9 mouse cellular contexts compared by ENCODE assay signal in genomic region chr13:23524654-23525053, GRCm38 (mm10). TPM values are rescaled to one million over a fixed set of nuclear protein-coding genes. Genes with fewer than 3 reads are reported as not detected.
A peak's percentile ranks its signal among the peaks of the same experiment; 100 is the strongest.
DNase-seq lines count a peak whose midpoint lies in the region; ATAC-seq and TF ChIP-seq lines count a peak whose summit lies in the region.
"Had no signal": no experiment of that assay in that cellular context is flagged by ENCODE, and none has a peak within 500 bp of the region (broad histone marks: within the 10 kb centered on the region; RNA-seq: fewer than 3 reads in every experiment).

No protein-coding gene starts in this region.

- peak; percentile 84 to 94 for TF ChIP-seq CTCF in CH12.LX (conservative IDR thresholded peaks at IDR 0.05 in 1 of 2, IDR thresholded peaks at IDR 0.05 in 1 of 2; ENCODE audit: low read depth in 2 of 2, low read length in 2 of 2)
- TF ChIP-seq CTCF in liver, postnatal 0 days (IDR thresholded peaks at IDR 0.05; ENCODE audit: low read depth), result peak; percentile 95

- in situ Hi-C loops in CH12.LX (cut with MboI; ENCODE audit: low pct_ligation_motif_present, low pct_unique_long_range_greater_than_20kb, low sequenced_read_pairs), result loop anchor here (5.0 to 25.0 kb wide), 3 partner anchors 92 to 1587 kb away; partner anchors contain the start of genes Hist1h2ah, Hist1h2bk and Zfp184

- DNase-seq in CH12.LX (ENCODE audit: extremely low read depth), result peak; percentile 90
- peak; percentile 76 for DNase-seq in adrenal gland, postnatal 25 days
- peak; percentile 52 to 66 for DNase-seq in kidney, postnatal 25 days
- DNase-seq in liver, postnatal 0 days, result peak; percentile 89
- peak; percentile 70 for DNase-seq in thymus, postnatal 14 days

- dilution Hi-C loops in CH12.LX (cut with MboI; ENCODE audit: extremely low pct_ligation_motif_present, extremely low pct_unique_long_range_greater_than_20kb, low sequenced_read_pairs), result no loop called here

- TF ChIP-seq EP300 in CH12.LX (IDR thresholded peaks at IDR 0.05; ENCODE audit: low read length), result no peak
- TF ChIP-seq EP300 in liver, postnatal 0 days (IDR thresholded peaks at IDR 0.05; ENCODE audit: low read depth), result no peak

- H3K4me3 ChIP-seq in CH12.LX (replicated peaks in 1 of 3; ENCODE audit: low read depth in 2 of 3, low read length in 2 of 3, poor library complexity in 1 of 3), result no peak overlapping the region
- H3K4me3 ChIP-seq in embryonic facial prominence, embryonic 13.5 days, result no peak overlapping the region
- H3K4me3 ChIP-seq in heart, embryonic 11.5 days (ENCODE audit: low read depth, low read length), result no peak overlapping the region
- H3K4me3 ChIP-seq in liver, postnatal 0 days (ENCODE audit: low read depth, low read length), result no peak overlapping the region
- no peak overlapping the region for H3K4me3 ChIP-seq in neural tube, embryonic 12.5 days
- H3K4me3 ChIP-seq: heart, embryonic 13.5 days had no signal

- no peaks in the 10 kb centered on the region for H3K27me3 ChIP-seq in CH12.LX (replicated peaks)
- no peaks in the 10 kb centered on the region for H3K27me3 ChIP-seq in embryonic facial prominence, embryonic 13.5 days
- H3K27me3 ChIP-seq in heart, embryonic 11.5 days (ENCODE audit: control insufficient read depth, insufficient read depth, low read length), result no peaks in the 10 kb centered on the region
- no peaks in the 10 kb centered on the region for H3K27me3 ChIP-seq in liver, postnatal 0 days (ENCODE audit: insufficient read depth, low read length)
- H3K27me3 ChIP-seq in neural tube, embryonic 12.5 days (replicated peaks), result no peaks in the 10 kb centered on the region
- H3K27me3 ChIP-seq: heart, embryonic 13.5 days had no signal

- ATAC-seq in embryonic facial prominence, embryonic 13.5 days (ENCODE audit: insufficient number of reproducible peaks, insufficient read depth, low FRiP score, low TSS enrichment, low read depth), result 0 out of 2 replicates have a peak, but pooled peaks have one; percentile 38
- ATAC-seq in heart, embryonic 11.5 days (replicated peaks; ENCODE audit: insufficient number of reproducible peaks, low FRiP score, low TSS enrichment), result no peak
- peak; percentile 41 for ATAC-seq in liver, postnatal 0 days
- no peak for ATAC-seq in neural tube, embryonic 12.5 days (ENCODE audit: low FRiP score, low read depth)

- H3K36me3 ChIP-seq in CH12.LX (replicated peaks in 1 of 2; ENCODE audit: control insufficient read depth in 1 of 2, insufficient read depth in 1 of 2, low read length in 1 of 2), result no peaks in the 10 kb centered on the region
- no peaks in the 10 kb centered on the region for H3K36me3 ChIP-seq in embryonic facial prominence, embryonic 13.5 days
- H3K36me3 ChIP-seq in heart, embryonic 11.5 days (ENCODE audit: control insufficient read depth, insufficient read depth, low read length), result no peaks in the 10 kb centered on the region
- H3K36me3 ChIP-seq in liver, postnatal 0 days (replicated peaks; ENCODE audit: insufficient read depth, low read length), result no peaks in the 10 kb centered on the region
- no peaks in the 10 kb centered on the region for H3K36me3 ChIP-seq in neural tube, embryonic 12.5 days
- H3K36me3 ChIP-seq: heart, embryonic 13.5 days had no signal

- no peak for TF ChIP-seq POLR2A in CH12.LX (IDR thresholded peaks at IDR 0.05; ENCODE audit: low read depth, low read length)

- H3K4me1 ChIP-seq in CH12.LX (ENCODE audit: control insufficient read depth in 1 of 2, insufficient read depth in 2 of 2), result peaks cover 5 to 56% of the 10 kb centered on the region in 2 experiments; a peak in 3 of 4 replicates
- peaks cover 9% of the 10 kb centered on the region for H3K4me1 ChIP-seq in embryonic facial prominence, embryonic 13.5 days
- peaks cover 6% of the 10 kb centered on the region for H3K4me1 ChIP-seq in heart, embryonic 11.5 days (ENCODE audit: control insufficient read depth, insufficient read depth, low read length)
- H3K4me1 ChIP-seq in liver, postnatal 0 days (ENCODE audit: insufficient read depth), result peaks cover 9% of the 10 kb centered on the region
- H3K4me1 ChIP-seq in neural tube, embryonic 12.5 days, result peaks cover 5% of the 10 kb centered on the region; the same call in 1 of the 2 replicates

- no peak overlapping the region for H3K9ac ChIP-seq in CH12.LX (ENCODE audit: insufficient read depth, low read depth)
- H3K9ac ChIP-seq in embryonic facial prominence, embryonic 13.5 days, result 0 out of 2 replicates have a peak overlapping the region, but pooled peaks have one; percentile 27
- H3K9ac ChIP-seq in heart, embryonic 11.5 days (ENCODE audit: low read depth, low read length), result no peak overlapping the region
- H3K9ac ChIP-seq in liver, postnatal 0 days (replicated peaks), result no peak overlapping the region
- no peak overlapping the region for H3K9ac ChIP-seq in neural tube, embryonic 12.5 days
- H3K9ac ChIP-seq: heart, embryonic 13.5 days had no signal

- TF ChIP-seq RAD21 in CH12.LX (IDR thresholded peaks at IDR 0.05; ENCODE audit: low read depth, low read length), result peak; percentile 86

- H3K4me2 ChIP-seq in CH12.LX (ENCODE audit: insufficient read depth, low read depth, poor library complexity, severe bottlenecking), result peak overlapping the region; percentile 96
- H3K4me2 ChIP-seq in embryonic facial prominence, embryonic 13.5 days, result peak overlapping the region; percentile 34
- H3K4me2 ChIP-seq in heart, embryonic 11.5 days, result peak overlapping the region; percentile 37
- H3K4me2 ChIP-seq in liver, postnatal 0 days (ENCODE audit: low read depth, low read length), result no peak overlapping the region
- H3K4me2 ChIP-seq in neural tube, embryonic 12.5 days (replicated peaks), result peak overlapping the region; percentile 28; the same call in 1 of the 2 replicates
- H3K4me2 ChIP-seq: heart, embryonic 13.5 days had no signal

- H3K9me3 ChIP-seq in CH12.LX (replicated peaks; ENCODE audit: low read length), result no peaks in the 10 kb centered on the region
- H3K9me3 ChIP-seq in embryonic facial prominence, embryonic 13.5 days, result no peaks in the 10 kb centered on the region
- H3K9me3 ChIP-seq in heart, embryonic 11.5 days (replicated peaks; ENCODE audit: control insufficient read depth, low read length), result no peaks in the 10 kb centered on the region
- H3K9me3 ChIP-seq in liver, postnatal 0 days (ENCODE audit: low read length), result no peaks in the 10 kb centered on the region
- no peaks in the 10 kb centered on the region for H3K9me3 ChIP-seq in neural tube, embryonic 12.5 days
- H3K9me3 ChIP-seq: heart, embryonic 13.5 days had no signal

- no peaks in the 10 kb centered on the region for H3K79me2 ChIP-seq in CH12.LX (replicated peaks; ENCODE audit: control insufficient read depth, extremely low read depth, insufficient read depth, poor library complexity, severe bottlenecking)

- H3K27ac ChIP-seq in CH12.LX (ENCODE audit: insufficient read depth, low read depth), result no peak overlapping the region
- no peak overlapping the region for H3K27ac ChIP-seq in embryonic facial prominence, embryonic 13.5 days
- H3K27ac ChIP-seq in heart, embryonic 11.5 days (ENCODE audit: low read depth, low read length), result no peak overlapping the region
- H3K27ac ChIP-seq in liver, postnatal 0 days (ENCODE audit: low read depth), result no peak overlapping the region
- no peak overlapping the region for H3K27ac ChIP-seq in neural tube, embryonic 12.5 days
- H3K27ac ChIP-seq: heart, embryonic 13.5 days had no signal

- WGBS in embryonic facial prominence, embryonic 13.5 days, result 6% methylated on average over 5 of the region's 5 CpGs
- WGBS in heart, embryonic 11.5 days (ENCODE audit: insufficient replicate concordance), result 12% methylated on average over 5 of the region's 5 CpGs
- WGBS in liver, postnatal 0 days (ENCODE audit: insufficient replicate concordance), result 13% methylated on average over 5 of the region's 5 CpGs
- WGBS in neural tube, embryonic 12.5 days, result 6% methylated on average over 5 of the region's 5 CpGs

RNA-seq across cellular contexts. Expression of gene Hist1h4h, which starts 6.2 kb away (rescaled TPM):
- total RNA-seq in CH12.LX (2012; rRNA removed) (4,350 and 4,957 TPM in 2 replicates), CH12.LX (2014; rRNA removed) (14.0 and 19.4 TPM in 2 replicates)
- polyA plus RNA-seq in CH12.LX (2012; ENCODE audit: insufficient read length, low read depth), result 3.4 and 5.5 TPM in 2 replicates
- total RNA-seq in adrenal gland, postnatal 25 days (2021), result 474 and 516 TPM in 2 replicates
- 7.3 and 7.9 TPM in 2 replicates for polyA plus RNA-seq in embryonic facial prominence, embryonic 13.5 days (2015; fragmentation: Nextera tagmentation; extraction: Ambion mirVana)
- 2.1 and 3.4 TPM in 2 replicates for polyA plus RNA-seq in heart, embryonic 11.5 days (2014; fragmentation: Nextera tagmentation; extraction: Ambion mirVana)
- polyA plus RNA-seq in liver, postnatal 0 days (2015; fragmentation: Nextera tagmentation; extraction: Ambion mirVana), result 7.2 and 7.5 TPM in 2 replicates
- polyA plus RNA-seq in neural tube, embryonic 12.5 days (2016; fragmentation: Nextera tagmentation; extraction: Ambion mirVana), result 4.6 and 6.6 TPM in 2 replicates

RNA-seq across cellular contexts. Expression of gene Hist1h2af, which starts 9.1 kb away (rescaled TPM):
- total RNA-seq in CH12.LX (2012; rRNA removed), result 824 and 932 TPM in 2 replicates
- 45.2 and 57.1 TPM in 2 replicates for total RNA-seq in CH12.LX (2014; rRNA removed)
- 68.6 and 97.0 TPM in 2 replicates for polyA plus RNA-seq in CH12.LX (2012; ENCODE audit: insufficient read length, low read depth)
- total RNA-seq in adrenal gland, postnatal 25 days (2021), result 63.3 and 106 TPM in 2 replicates
- 6.6 and 13.4 TPM in 2 replicates for polyA plus RNA-seq in embryonic facial prominence, embryonic 13.5 days (2015; fragmentation: Nextera tagmentation; extraction: Ambion mirVana)
- polyA plus RNA-seq in heart, embryonic 11.5 days (2014; fragmentation: Nextera tagmentation; extraction: Ambion mirVana), result 1.4 and 2.3 TPM in 2 replicates
- 9.7 and 9.8 TPM in 2 replicates for polyA plus RNA-seq in liver, postnatal 0 days (2015; fragmentation: Nextera tagmentation; extraction: Ambion mirVana)
- polyA plus RNA-seq in neural tube, embryonic 12.5 days (2016; fragmentation: Nextera tagmentation; extraction: Ambion mirVana), result 2.7 and 5.6 TPM in 2 replicates

RNA-seq across cellular contexts. Expression of gene Hist1h3g, which starts 10.6 kb away (rescaled TPM):
- total RNA-seq in CH12.LX (2012; rRNA removed) (608 and 749 TPM in 2 replicates), CH12.LX (2014; rRNA removed) (50.1 and 75.3 TPM in 2 replicates)
- 3.4 and 3.6 TPM in 2 replicates for polyA plus RNA-seq in CH12.LX (2012; ENCODE audit: insufficient read length, low read depth)
- 24.0 and 39.4 TPM in 2 replicates for total RNA-seq in adrenal gland, postnatal 25 days (2021)
- 5.3 and 6.7 TPM in 2 replicates for polyA plus RNA-seq in embryonic facial prominence, embryonic 13.5 days (2015; fragmentation: Nextera tagmentation; extraction: Ambion mirVana)
- 2.8 and 3.1 TPM in 2 replicates for polyA plus RNA-seq in heart, embryonic 11.5 days (2014; fragmentation: Nextera tagmentation; extraction: Ambion mirVana)
- polyA plus RNA-seq in liver, postnatal 0 days (2015; fragmentation: Nextera tagmentation; extraction: Ambion mirVana), result 3.7 and 6.3 TPM in 2 replicates
- 3.0 and 5.4 TPM in 2 replicates for polyA plus RNA-seq in neural tube, embryonic 12.5 days (2016; fragmentation: Nextera tagmentation; extraction: Ambion mirVana)

RNA-seq across cellular contexts. Expression of gene Hist1h2bh, which starts 18.5 kb away (rescaled TPM):
- 261 and 290 TPM in 2 replicates for total RNA-seq in CH12.LX (2012; rRNA removed)
- total RNA-seq in CH12.LX (2014; rRNA removed), result 5.7 and 8.0 TPM in 2 replicates
- 0.56 and 0.77 TPM in 2 replicates for polyA plus RNA-seq in CH12.LX (2012; ENCODE audit: insufficient read length, low read depth)
- total RNA-seq in adrenal gland, postnatal 25 days (2021), result 6.6 and 6.8 TPM in 2 replicates
- 0.98 and 1.4 TPM in 2 replicates for polyA plus RNA-seq in embryonic facial prominence, embryonic 13.5 days (2015; fragmentation: Nextera tagmentation; extraction: Ambion mirVana)
- 0.43 and 0.66 TPM in 2 replicates for polyA plus RNA-seq in heart, embryonic 11.5 days (2014; fragmentation: Nextera tagmentation; extraction: Ambion mirVana)
- 0.58 and 0.64 TPM in 2 replicates for polyA plus RNA-seq in liver, postnatal 0 days (2015; fragmentation: Nextera tagmentation; extraction: Ambion mirVana)
- 0.63 TPM in 2 replicates for polyA plus RNA-seq in neural tube, embryonic 12.5 days (2016; fragmentation: Nextera tagmentation; extraction: Ambion mirVana)

RNA-seq across cellular contexts. Expression of gene Hist1h3f, which starts 19.2 kb away (rescaled TPM):
- total RNA-seq in CH12.LX (2012; rRNA removed), result 553 and 608 TPM in 2 replicates
- 5.1 and 8.0 TPM in 2 replicates for total RNA-seq in CH12.LX (2014; rRNA removed)
- polyA plus RNA-seq in CH12.LX (2012; ENCODE audit: insufficient read length, low read depth), result 0.23 and 0.30 TPM in 2 replicates
- total RNA-seq in adrenal gland, postnatal 25 days (2021), result 33.9 and 36.7 TPM in 2 replicates
- 1.2 and 1.3 TPM in 2 replicates for polyA plus RNA-seq in embryonic facial prominence, embryonic 13.5 days (2015; fragmentation: Nextera tagmentation; extraction: Ambion mirVana)
- 0.19 TPM in 1 of 2 replicates, not detected in the other for polyA plus RNA-seq in heart, embryonic 11.5 days (2014; fragmentation: Nextera tagmentation; extraction: Ambion mirVana)
- 1.3 and 1.5 TPM in 2 replicates for polyA plus RNA-seq in liver, postnatal 0 days (2015; fragmentation: Nextera tagmentation; extraction: Ambion mirVana)
- polyA plus RNA-seq in neural tube, embryonic 12.5 days (2016; fragmentation: Nextera tagmentation; extraction: Ambion mirVana), result 0.60 and 0.63 TPM in 2 replicates

Comparison
In these comparisons a context has a peak if more than half of its experiments do, and no peak if none do; other contexts are left out.
1. ATAC-seq: peak in embryonic facial prominence, embryonic 13.5 days (single experiment) and liver, postnatal 0 days (single experiment); none in heart, embryonic 11.5 days (single experiment) and neural tube, embryonic 12.5 days (single experiment).
2. Peak in every context shown above with its lines, with median percentiles within 50 percentile points of each other: DNase-seq.